Mouse (Mus musculus) thymus, adult 2 months (tissue): ENCODE measurements around the gene Gsta2. TPM values are rescaled to one million over a fixed set of nuclear protein-coding genes. Genes with fewer than 3 reads are reported as not detected.
A peak's percentile ranks its signal among the peaks of the same experiment; 100 is the strongest.

Experiments used
- DNase-seq: peaks from one replicate; pipeline ENCODE4 v3.0.0; 2021
- H3K27ac ChIP-seq: fragments of 200-500 bp; 2 replicates; pipeline ENCODE4 v1.5.1; 2012; ENCODE audit warnings: low read length, control low read depth; ENCODE audit not compliant: control insufficient read depth, insufficient read depth
- H3K27me3 ChIP-seq: fragments of 200-500 bp; 2 replicates; pipeline ENCODE4 v1.6.1; 2012; ENCODE audit warnings: mild to moderate bottlenecking, low read length, moderate library complexity, mixed read lengths; ENCODE audit not compliant: control insufficient read depth, insufficient read depth
- H3K36me3 ChIP-seq: fragments of 200-500 bp; 2 replicates; pipeline ENCODE4 v1.6.1; 2012; ENCODE audit warnings: mild to moderate bottlenecking, low read length, moderate library complexity; ENCODE audit not compliant: control insufficient read depth, insufficient read depth
- H3K4me1 ChIP-seq: fragments of 200-500 bp; replicated peaks from 2 replicates; pipeline ENCODE4 v1.6.1; 2012; ENCODE audit warnings: low read length; ENCODE audit not compliant: control insufficient read depth, insufficient read depth
- H3K4me3 ChIP-seq: fragments of 200-500 bp; 2 replicates; pipeline ENCODE4 v1.5.1; 2012; ENCODE audit warnings: mild to moderate bottlenecking, low read length, control low read depth, moderate library complexity; ENCODE audit not compliant: control insufficient read depth, insufficient read depth
- CTCF ChIP-seq: fragments of 200-500 bp; IDR thresholded peaks from 2 replicates; pipeline ENCODE4 v1.5.1; 2012; ENCODE audit warnings: mild to moderate bottlenecking, control low read depth, low read length, moderate library complexity, borderline replicate concordance; ENCODE audit not compliant: control insufficient read depth, poor library complexity, insufficient read depth; ENCODE audit errors: extremely low read depth
- POLR2A ChIP-seq: fragments of 200-500 bp; IDR thresholded peaks from 2 replicates; pipeline ENCODE4 v1.6.1; 2012; ENCODE audit warnings: mild to moderate bottlenecking, low read length, control low read depth, moderate library complexity; ENCODE audit not compliant: control insufficient read depth, poor library complexity, insufficient read depth; ENCODE audit errors: extremely low read depth
- WGBS: fragments of 180-500 bp; shearing (Covaris S2); methylation state at CpG from one replicate; pipeline ENCODE4 v1.1.7; 2018; 5-methylcytosine and 5-hydroxymethylcytosine counted together
- polyA plus RNA-seq: library from polyadenylated mRNA; depleted of rRNA; stranded (reverse); fragments of >200 nt; gene quantifications from 2 replicates; pipeline ENCODE4 v1.2.3, GENCODE M21; 2012; rRNA removed

Gsta2 gene
- 1.4 and 2.1 TPM in 2 replicates for polyA plus RNA-seq

GRCm38 (mm10) chr9:78355611-78356010 is at the start of gene Gsta2:
Gsta2 (minus strand) TSS chr9:78355788.
- no peaks in the 10 kb centered on the region for H3K36me3 ChIP-seq
- H3K4me3 ChIP-seq, result no peak within 1 kb of the TSS
- H3K27me3 ChIP-seq, result no peaks in the 10 kb centered on the region
- TF ChIP-seq POLR2A, result no peak
- no peak for TF ChIP-seq CTCF
- 93% methylated on average over 8 of the region's 8 CpGs for WGBS
- H3K27ac ChIP-seq, result no peak within 1 kb of the TSS
- H3K4me1 ChIP-seq, result no peaks in the 10 kb centered on the region
- no peak for DNase-seq

DNA sequence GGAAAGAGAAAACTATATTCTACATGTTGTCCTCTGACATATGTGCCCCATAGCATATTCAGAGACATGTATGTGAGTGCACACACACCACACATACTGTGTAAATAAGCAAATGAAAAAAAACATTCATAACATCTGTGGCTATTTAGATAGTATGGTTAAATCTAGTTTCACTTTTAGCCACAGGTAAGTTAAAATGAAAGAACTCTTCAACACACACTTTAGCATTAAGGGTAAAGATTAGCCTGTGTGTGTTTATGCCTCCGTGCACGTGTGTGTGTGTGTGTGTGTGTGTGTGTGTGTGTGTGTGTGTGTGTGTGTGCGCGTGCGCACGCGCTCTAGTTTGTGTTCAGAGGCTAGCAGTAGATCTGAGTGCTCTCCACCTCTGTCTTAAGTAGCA is 46.0 kb upstream of the Gsta2 start:
- Histone ChIP-seq H3K4me1 (no peaks in the 10 kb centered on the region), H3K36me3 (no peaks in the 10 kb centered on the region), H3K4me3 (no peak overlapping the region), H3K27me3 (no peaks in the 10 kb centered on the region), H3K27ac (no peak overlapping the region)
- DNase-seq, result no peak
- no peak for TF ChIP-seq CTCF
- TF ChIP-seq POLR2A, result no peak
- WGBS, result 87% methylated on average over 7 of the region's 7 CpGs

- peaks cover 10% of the 10 kb centered on the region for H3K27me3 ChIP-seq
- no peak for DNase-seq
- no peak overlapping the region for H3K27ac ChIP-seq
- no peaks in the 10 kb centered on the region for H3K36me3 ChIP-seq
- no peak overlapping the region for H3K4me3 ChIP-seq
- TF ChIP-seq CTCF, result no peak
- TF ChIP-seq POLR2A, result no peak
- 91% methylated on average over 5 of the region's 5 CpGs for WGBS
- peaks cover 7% of the 10 kb centered on the region for H3K4me1 ChIP-seq
Observed at GRCm38 (mm10) chr9:78400570-78400969, 45.0 kb upstream of the Gsta2 start.

GRCm38 (mm10) chr9:78396517-78396916 is 40.9 kb upstream of the Gsta2 start:
- no peak for TF ChIP-seq POLR2A
- no peak for TF ChIP-seq CTCF
- WGBS, result 66% methylated on average over 9 of the region's 9 CpGs
- H3K27ac ChIP-seq, result no peak overlapping the region
- H3K36me3 ChIP-seq, result no peaks in the 10 kb centered on the region
- no peak for DNase-seq
- no peak overlapping the region for H3K4me3 ChIP-seq
- H3K27me3 ChIP-seq, result peaks cover 13% of the 10 kb centered on the region
- H3K4me1 ChIP-seq, result peaks cover 9% of the 10 kb centered on the region

- Histone ChIP-seq H3K4me3 (peak within 1 kb of the TSS; percentile 35), H3K27ac (no peak within 1 kb of the TSS), H3K4me1 (peaks cover 9% of the 10 kb centered on the region), H3K36me3 (no peaks in the 10 kb centered on the region), H3K27me3 (peaks cover 13% of the 10 kb centered on the region)
- 0 out of 2 replicates have a peak, but pooled peaks have one; percentile 22 for TF ChIP-seq POLR2A
- TF ChIP-seq CTCF, result 0 out of 2 replicates have a peak, but pooled peaks have one; percentile 22
- WGBS, result 2% methylated on average over 91 of the region's 93 CpGs
- peak; percentile 31 for DNase-seq
Observed at GRCm38 (mm10) chr9:78395630-78396351, 40.2 kb upstream of the Gsta2 start, which contains the start of gene Ddx43. Ddx43 (plus strand) TSS chr9:78395777.

GRCm38 (mm10) chr9:78395244-78395629 is 39.6 kb upstream of the Gsta2 start:
- H3K36me3 ChIP-seq, result no peaks in the 10 kb centered on the region
- H3K4me3 ChIP-seq, result peak overlapping the region; percentile 35; the same call in 1 of the 2 replicates
- TF ChIP-seq CTCF, result no peak
- no peak for TF ChIP-seq POLR2A
- peaks cover 9% of the 10 kb centered on the region for H3K4me1 ChIP-seq
- 44% methylated on average over 11 of the region's 11 CpGs for WGBS
- peaks cover 13% of the 10 kb centered on the region for H3K27me3 ChIP-seq
- H3K27ac ChIP-seq, result no peak overlapping the region
- DNase-seq, result no peak

DNA sequence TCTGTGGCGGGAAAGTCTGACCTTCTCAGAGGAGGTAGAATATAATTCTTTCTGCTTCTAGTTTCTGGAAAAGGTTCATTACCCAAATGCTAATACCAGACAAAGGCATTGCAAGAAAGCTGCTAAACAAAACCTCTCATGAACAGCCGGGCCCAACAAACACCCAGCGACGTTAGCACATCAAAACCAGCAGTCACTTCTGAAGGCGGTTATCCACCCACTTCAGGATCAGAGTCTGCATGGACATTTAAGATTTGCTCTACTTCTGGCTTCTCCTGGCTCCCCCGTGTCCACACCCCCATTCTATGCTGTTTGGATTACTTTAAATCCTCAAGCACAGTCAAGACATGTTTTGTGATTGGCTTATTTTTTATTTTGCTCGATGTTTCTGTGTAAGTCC is 39.0 kb upstream of the Gsta2 start:
- H3K27me3 ChIP-seq, result peaks cover 13% of the 10 kb centered on the region
- 72% methylated on average over 7 of the region's 7 CpGs for WGBS
- DNase-seq, result no peak
- no peak overlapping the region for H3K4me3 ChIP-seq
- H3K4me1 ChIP-seq, result peaks cover 9% of the 10 kb centered on the region
- no peaks in the 10 kb centered on the region for H3K36me3 ChIP-seq
- no peak overlapping the region for H3K27ac ChIP-seq
- TF ChIP-seq POLR2A (no peak), CTCF (no peak)

DNA sequence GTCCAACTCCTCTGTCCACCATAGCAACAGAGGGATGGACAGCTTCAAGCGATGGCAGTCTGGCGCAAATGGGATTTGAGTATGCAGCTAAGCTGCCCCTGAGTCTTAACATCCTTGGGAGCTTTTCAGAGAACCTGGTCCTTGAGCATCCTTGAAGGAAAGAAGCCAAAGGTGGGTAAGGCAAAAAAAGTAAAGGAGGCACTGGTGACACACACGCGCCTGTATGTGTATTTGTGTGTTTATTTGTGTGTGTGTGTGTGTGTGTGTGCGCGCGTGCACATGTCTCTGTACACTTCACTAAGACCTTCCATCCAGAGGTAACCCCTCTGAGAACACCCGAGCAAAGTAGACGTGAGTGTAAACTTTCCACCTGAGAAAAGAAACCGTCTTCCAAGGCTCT is 38.2 kb upstream of the Gsta2 start:
- WGBS, result 90% methylated on average over 10 of the region's 10 CpGs
- no peaks in the 10 kb centered on the region for H3K36me3 ChIP-seq
- H3K27ac ChIP-seq, result no peak overlapping the region
- peaks cover 13% of the 10 kb centered on the region for H3K27me3 ChIP-seq
- no peak overlapping the region for H3K4me3 ChIP-seq
- TF ChIP-seq CTCF, result no peak
- TF ChIP-seq POLR2A, result no peak
- H3K4me1 ChIP-seq, result peaks cover 9% of the 10 kb centered on the region
- no peak for DNase-seq
